Mouse (Mus musculus): ENCODE measurements around the gene Acyp2. TPM values are rescaled to one million over a fixed set of nuclear protein-coding genes. Genes with fewer than 3 reads are reported as not detected.
A peak's percentile ranks its signal among the peaks of the same experiment; 100 is the strongest.

Gene Acyp2
- 7.5 TPM for polyA plus RNA-seq (2012; fragmentation: generic; extraction: Trizol)

DNA sequence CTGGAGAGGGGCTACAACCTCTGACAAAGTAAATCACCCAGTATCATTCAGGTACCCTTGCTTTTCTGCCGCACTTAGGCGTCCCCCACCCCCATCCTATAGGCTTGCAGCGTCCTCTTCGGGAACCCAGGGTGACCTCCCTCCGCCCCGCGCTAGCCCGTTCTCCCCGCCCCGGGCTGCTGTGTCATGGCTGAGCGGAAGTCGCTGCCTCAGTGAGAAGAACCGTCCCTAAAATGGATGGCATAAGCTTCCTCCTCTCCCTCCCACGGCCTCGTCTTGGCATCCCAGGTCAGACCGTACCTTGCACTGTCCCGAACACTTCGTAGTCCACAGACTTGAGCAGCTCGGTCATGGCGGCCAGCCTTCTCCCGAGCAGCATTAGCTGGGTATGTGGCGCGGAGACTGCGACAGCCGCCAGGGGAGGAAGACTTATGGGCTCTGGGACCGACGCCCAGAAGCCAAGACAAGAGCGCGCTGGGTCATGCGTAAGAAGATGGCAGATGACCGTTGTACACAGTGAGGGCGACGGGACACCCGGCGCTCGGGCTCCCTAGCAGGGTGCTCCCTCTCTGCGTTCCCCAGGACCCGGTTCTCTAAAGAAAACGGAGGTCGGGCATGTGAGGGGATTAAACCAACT is at the start of gene Acyp2:
TSS of gene Acyp2 (minus strand) at position 587 of the 637 bp plus-strand sequence.
- Histone ChIP-seq H3K4me2 (ENCODE audit: low read depth) (peak within 1 kb of the TSS; percentile 78), H3K4me3 (peak within 1 kb of the TSS; percentile 61), H3K79me2 (ENCODE audit: control insufficient read depth, insufficient read depth) (no peaks in the 10 kb centered on the region), H3ac (ENCODE audit: control insufficient read depth, insufficient read length) (peak within 1 kb of the TSS; percentile 16), H3K36me3 (ENCODE audit: control insufficient read depth, insufficient read depth) (no peaks in the 10 kb centered on the region), H3K27me3 (ENCODE audit: control insufficient read depth, insufficient read depth, insufficient read length) (no peaks in the 10 kb centered on the region)
- TF ChIP-seq MAX (IDR thresholded peaks at IDR 0.05; ENCODE audit: low read depth) (no peak), POLR2A (IDR thresholded peaks at IDR 0.05; ENCODE audit: insufficient read length, low read depth) (peak; percentile 76), POLR2AphosphoS2 (IDR thresholded peaks at IDR 0.05; ENCODE audit: insufficient read length, low read depth) (peak; percentile 68), E2F4 (IDR thresholded peaks at IDR 0.05; ENCODE audit: insufficient read depth) (no peak), SRF (IDR thresholded peaks at IDR 0.05; ENCODE audit: control insufficient read depth, insufficient read length, low read depth) (no peak), REST (IDR thresholded peaks at IDR 0.05; ENCODE audit: insufficient read depth, insufficient read length) (no peak), USF1 (IDR thresholded peaks at IDR 0.05; ENCODE audit: low read depth) (no peak), MYOD1 (IDR thresholded peaks at IDR 0.05; ENCODE audit: control insufficient read depth in 1 of 3, insufficient read length in 2 of 3, low read depth in 2 of 3) (no peak), MYOG (IDR thresholded peaks at IDR 0.05; ENCODE audit: control insufficient read depth in 1 of 3, insufficient read depth in 1 of 3, insufficient read length in 2 of 3, low read depth in 2 of 3) (peak in 2 of 3 experiments; percentile 11 to 35)

GRCm38 (mm10) chr11:30689421-30689820 is 40.0 kb upstream of the Acyp2 start:
- H3K36me3 ChIP-seq (ENCODE audit: control insufficient read depth, insufficient read depth), result no peaks in the 10 kb centered on the region
- H3K79me2 ChIP-seq (ENCODE audit: control insufficient read depth, insufficient read depth), result no peaks in the 10 kb centered on the region
- no peak overlapping the region for H3K4me3 ChIP-seq
- no peaks in the 10 kb centered on the region for H3K27me3 ChIP-seq (ENCODE audit: control insufficient read depth, insufficient read depth, insufficient read length)
- TF ChIP-seq USF1 (IDR thresholded peaks at IDR 0.05; ENCODE audit: low read depth), result no peak
- no peak for TF ChIP-seq POLR2AphosphoS2 (IDR thresholded peaks at IDR 0.05; ENCODE audit: insufficient read length, low read depth)
- no peak for TF ChIP-seq SRF (IDR thresholded peaks at IDR 0.05; ENCODE audit: control insufficient read depth, insufficient read length, low read depth)
- no peak for TF ChIP-seq E2F4 (IDR thresholded peaks at IDR 0.05; ENCODE audit: insufficient read depth)
- no peak for TF ChIP-seq REST (IDR thresholded peaks at IDR 0.05; ENCODE audit: insufficient read depth, insufficient read length)
- TF ChIP-seq CEBPB (IDR thresholded peaks at IDR 0.05; ENCODE audit: insufficient read depth, poor library complexity, severe bottlenecking), result no peak
- no peak for TF ChIP-seq MAX (IDR thresholded peaks at IDR 0.05; ENCODE audit: low read depth)
- TF ChIP-seq TCF3 (IDR thresholded peaks at IDR 0.05; ENCODE audit: insufficient read length, low read depth), result no peak
- no peak for TF ChIP-seq MYOD1 (IDR thresholded peaks at IDR 0.05; ENCODE audit: control insufficient read depth in 1 of 3, insufficient read length in 2 of 3, low read depth in 2 of 3)
- no peak for TF ChIP-seq TCF12 (IDR thresholded peaks at IDR 0.05; ENCODE audit: insufficient read depth, poor library complexity, severe bottlenecking)
- no peak for TF ChIP-seq POLR2A (IDR thresholded peaks at IDR 0.05; ENCODE audit: insufficient read length, low read depth)
- no peak for TF ChIP-seq MYOG (IDR thresholded peaks at IDR 0.05; ENCODE audit: control insufficient read depth in 1 of 3, insufficient read depth in 1 of 3, insufficient read length in 2 of 3, low read depth in 2 of 3)
- H3ac ChIP-seq (ENCODE audit: control insufficient read depth, insufficient read length), result no peak overlapping the region
- H3K4me2 ChIP-seq (ENCODE audit: low read depth), result no peak overlapping the region

GRCm38 (mm10) chr11:30676086-30676485 is 26.7 kb upstream of the Acyp2 start:
- TF ChIP-seq USF1 (IDR thresholded peaks at IDR 0.05; ENCODE audit: low read depth) (no peak), TCF12 (IDR thresholded peaks at IDR 0.05; ENCODE audit: insufficient read depth, poor library complexity, severe bottlenecking) (no peak)
- Histone ChIP-seq H3K4me2 (ENCODE audit: low read depth) (no peak overlapping the region), H3ac (ENCODE audit: control insufficient read depth, insufficient read length) (no peak overlapping the region), H3K4me3 (no peak overlapping the region), H3K79me2 (ENCODE audit: control insufficient read depth, insufficient read depth) (no peaks in the 10 kb centered on the region), H3K27me3 (ENCODE audit: control insufficient read depth, insufficient read depth, insufficient read length) (no peaks in the 10 kb centered on the region), H3K36me3 (ENCODE audit: control insufficient read depth, insufficient read depth) (no peaks in the 10 kb centered on the region)

DNA sequence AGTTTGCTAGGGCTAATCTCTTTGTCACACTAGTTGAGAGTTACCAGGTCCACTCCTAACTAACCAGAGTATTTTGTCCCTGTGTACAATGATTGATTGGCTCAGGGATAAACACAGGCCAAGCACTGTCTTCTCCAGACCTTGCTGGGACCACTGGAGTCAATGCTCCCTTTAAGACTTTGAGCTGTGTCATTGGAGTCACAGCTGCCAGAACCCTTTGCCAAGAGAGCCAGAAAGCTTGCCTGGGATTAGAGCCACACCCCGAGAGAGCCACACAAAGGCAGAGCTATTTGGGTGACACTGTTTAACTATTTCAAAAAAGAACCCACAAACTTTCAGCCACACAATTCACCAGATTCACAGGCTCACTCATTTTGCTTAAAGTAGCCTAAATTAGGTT is 23.3 kb upstream of the Acyp2 start:
- Histone ChIP-seq H3ac (ENCODE audit: control insufficient read depth, insufficient read length) (no peak overlapping the region), H3K4me3 (no peak overlapping the region), H3K4me2 (ENCODE audit: low read depth) (peak overlapping the region; percentile 44), H3K79me2 (ENCODE audit: control insufficient read depth, insufficient read depth) (no peaks in the 10 kb centered on the region), H3K36me3 (ENCODE audit: control insufficient read depth, insufficient read depth) (no peaks in the 10 kb centered on the region), H3K27me3 (ENCODE audit: control insufficient read depth, insufficient read depth, insufficient read length) (no peaks in the 10 kb centered on the region)
- TF ChIP-seq CEBPB (IDR thresholded peaks at IDR 0.05; ENCODE audit: insufficient read depth, poor library complexity, severe bottlenecking) (no peak), TCF3 (IDR thresholded peaks at IDR 0.05; ENCODE audit: insufficient read length, low read depth) (no peak), TCF12 (IDR thresholded peaks at IDR 0.05; ENCODE audit: insufficient read depth, poor library complexity, severe bottlenecking) (peak; percentile 38), USF1 (IDR thresholded peaks at IDR 0.05; ENCODE audit: low read depth) (no peak), E2F4 (IDR thresholded peaks at IDR 0.05; ENCODE audit: insufficient read depth) (no peak), POLR2A (IDR thresholded peaks at IDR 0.05; ENCODE audit: insufficient read length, low read depth) (no peak), MAX (IDR thresholded peaks at IDR 0.05; ENCODE audit: low read depth) (no peak), SRF (IDR thresholded peaks at IDR 0.05; ENCODE audit: control insufficient read depth, insufficient read length, low read depth) (no peak), MYOD1 (IDR thresholded peaks at IDR 0.05; ENCODE audit: control insufficient read depth in 1 of 3, insufficient read length in 2 of 3, low read depth in 2 of 3) (peak; percentile 17 to 63 (median 30)), REST (IDR thresholded peaks at IDR 0.05; ENCODE audit: insufficient read depth, insufficient read length) (no peak), POLR2AphosphoS2 (IDR thresholded peaks at IDR 0.05; ENCODE audit: insufficient read length, low read depth) (no peak), MYOG (IDR thresholded peaks at IDR 0.05; ENCODE audit: control insufficient read depth in 1 of 3, insufficient read depth in 1 of 3, insufficient read length in 2 of 3, low read depth in 2 of 3) (peak in 2 of 3 experiments; percentile 62 to 64)

DNA sequence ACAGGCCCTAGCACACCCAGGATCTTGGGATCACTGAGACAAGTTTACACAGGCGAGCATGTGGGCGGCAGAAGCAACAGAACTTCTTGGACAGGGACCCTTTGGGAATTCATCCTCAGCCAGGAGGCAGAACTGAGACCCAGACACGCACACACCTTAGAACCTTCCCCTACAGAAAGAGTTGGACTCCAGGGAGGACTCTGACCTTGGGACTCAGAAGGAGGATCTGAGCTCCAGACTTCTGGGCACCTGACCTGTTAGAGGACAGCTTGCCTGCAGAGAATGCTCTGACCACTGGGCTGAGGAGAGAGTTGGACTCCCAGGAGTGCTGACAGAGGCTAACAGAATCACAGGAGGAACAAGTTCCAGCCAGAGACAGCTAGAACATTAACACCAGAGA is 13.6 kb upstream of the Acyp2 start:
- Histone ChIP-seq H3ac (ENCODE audit: control insufficient read depth, insufficient read length) (no peak overlapping the region), H3K4me2 (ENCODE audit: low read depth) (no peak overlapping the region)
- TF ChIP-seq CEBPB (IDR thresholded peaks at IDR 0.05; ENCODE audit: insufficient read depth, poor library complexity, severe bottlenecking) (no peak), POLR2AphosphoS2 (IDR thresholded peaks at IDR 0.05; ENCODE audit: insufficient read length, low read depth) (no peak), MYOG (IDR thresholded peaks at IDR 0.05; ENCODE audit: control insufficient read depth in 1 of 3, insufficient read depth in 1 of 3, insufficient read length in 2 of 3, low read depth in 2 of 3) (no peak), MYOD1 (IDR thresholded peaks at IDR 0.05; ENCODE audit: control insufficient read depth in 1 of 3, insufficient read length in 2 of 3, low read depth in 2 of 3) (no peak), TCF12 (IDR thresholded peaks at IDR 0.05; ENCODE audit: insufficient read depth, poor library complexity, severe bottlenecking) (no peak), SRF (IDR thresholded peaks at IDR 0.05; ENCODE audit: control insufficient read depth, insufficient read length, low read depth) (no peak), REST (IDR thresholded peaks at IDR 0.05; ENCODE audit: insufficient read depth, insufficient read length) (no peak), MAX (IDR thresholded peaks at IDR 0.05; ENCODE audit: low read depth) (no peak), E2F4 (IDR thresholded peaks at IDR 0.05; ENCODE audit: insufficient read depth) (no peak), USF1 (IDR thresholded peaks at IDR 0.05; ENCODE audit: low read depth) (no peak)

More for the DNA sequence above, 13.6 kb upstream of the Acyp2 start:
- no peak overlapping the region for H3K4me3 ChIP-seq
- no peaks in the 10 kb centered on the region for H3K79me2 ChIP-seq (ENCODE audit: control insufficient read depth, insufficient read depth)
- H3K36me3 ChIP-seq (ENCODE audit: control insufficient read depth, insufficient read depth), result no peaks in the 10 kb centered on the region
- H3K27me3 ChIP-seq (ENCODE audit: control insufficient read depth, insufficient read depth, insufficient read length), result no peaks in the 10 kb centered on the region

Data from myocyte (in vitro differentiated cells).